ENCODE assay signal across 9 mouse cellular contexts in the genomic region with DNA sequence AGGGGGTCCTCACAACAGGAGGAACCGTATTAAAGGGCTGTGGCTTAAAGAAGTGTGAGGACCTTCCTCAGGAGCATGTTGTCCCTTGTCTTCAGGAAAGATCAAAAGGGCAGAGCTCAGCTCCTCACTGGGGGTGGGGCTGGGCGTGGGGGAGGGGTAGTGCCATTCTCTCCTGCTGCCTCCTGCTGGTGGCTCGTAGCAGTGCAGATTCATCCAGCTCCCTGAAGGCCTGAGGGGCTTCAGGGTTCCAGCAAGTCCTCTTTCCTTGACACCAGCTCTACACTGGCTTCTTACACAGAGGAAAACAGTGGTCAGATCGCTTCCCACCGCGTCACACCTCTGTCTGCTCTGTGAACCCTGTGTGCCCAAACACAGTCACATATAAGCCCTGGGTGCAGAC. TPM values are rescaled to one million over a fixed set of nuclear protein-coding genes. Genes with fewer than 3 reads are reported as not detected.
DNase-seq lines count a peak whose midpoint lies in the region; ATAC-seq and TF ChIP-seq lines count a peak whose summit lies in the region.
"Had no signal": no experiment of that assay in that cellular context is flagged by ENCODE, and none has a peak within 500 bp of the region (broad histone marks: within the 10 kb centered on the region; RNA-seq: fewer than 3 reads in every experiment).

No protein-coding gene starts in this region.

- H3K36me3 ChIP-seq in forebrain, embryonic 11.5 days (ENCODE audit: control insufficient read depth, insufficient read depth, low read length), result no peaks in the 10 kb centered on the region
- no peaks in the 10 kb centered on the region for H3K36me3 ChIP-seq in forebrain, embryonic 13.5 days (ENCODE audit: poor library complexity, severe bottlenecking)

- no peak for ATAC-seq in forebrain, embryonic 11.5 days (replicated peaks; ENCODE audit: low FRiP score)
- no peak for ATAC-seq in forebrain, embryonic 13.5 days

- H3K4me2 ChIP-seq in forebrain, embryonic 11.5 days (ENCODE audit: low read depth, low read length, severe bottlenecking), result no peak overlapping the region
- H3K4me2 ChIP-seq in forebrain, embryonic 13.5 days, result no peak overlapping the region

- intact Hi-C loops in left cerebral cortex, postnatal 25 days (cut with DNase I), result loop anchor here (1.0 kb wide), 1 partner anchor 125 kb away; no protein-coding TSS in a partner anchor

- 30% methylated on average over 6 of the region's 6 CpGs for WGBS in forebrain, embryonic 11.5 days
- 30% methylated on average over 6 of the region's 6 CpGs for WGBS in forebrain, embryonic 13.5 days
- WGBS in lung, adult 2 months, result 43% methylated on average over 6 of the region's 6 CpGs

- H3K27me3 ChIP-seq in forebrain, embryonic 11.5 days (ENCODE audit: control insufficient read depth, insufficient read depth, low read length), result no peaks in the 10 kb centered on the region
- no peaks in the 10 kb centered on the region for H3K27me3 ChIP-seq in forebrain, embryonic 13.5 days

- H3K4me1 ChIP-seq in forebrain, embryonic 11.5 days (replicated peaks; ENCODE audit: control insufficient read depth, insufficient read depth, low read length), result no peaks in the 10 kb centered on the region
- no peaks in the 10 kb centered on the region for H3K4me1 ChIP-seq in forebrain, embryonic 13.5 days
- no peaks in the 10 kb centered on the region for H3K4me1 ChIP-seq in lung, adult 2 months (ENCODE audit: control insufficient read depth, insufficient read depth, low read length)
- H3K4me1 ChIP-seq: megakaryocyte, embryonic 14.5 days had no signal

- DNase-seq in forebrain, embryonic 11.5 days (ENCODE audit: low spot score), result peak; percentile 68
- no peak for DNase-seq in lung, adult 2 months
- no peak for DNase-seq in lung, adult 18-20 months
- DNase-seq in embryo, embryonic 11 days, result peak; percentile 31
- peak; percentile 37 for DNase-seq in retina, postnatal 1 day
- no peak for DNase-seq in MN1 (ENCODE audit: low spot score)
- no peak for DNase-seq in left cerebral cortex, postnatal 25 days (ENCODE audit: low spot score in 2 of 2)

- TF ChIP-seq POLR2A in lung, adult 2 months (IDR thresholded peaks at IDR 0.05; ENCODE audit: borderline replicate concordance, extremely low read depth, low read depth, low read length), result no peak

- H3K27ac ChIP-seq in forebrain, embryonic 11.5 days (ENCODE audit: low read depth, low read length), result no peak overlapping the region
- no peak overlapping the region for H3K27ac ChIP-seq in forebrain, embryonic 13.5 days

- no peak overlapping the region for H3K9ac ChIP-seq in forebrain, embryonic 11.5 days (ENCODE audit: low read length)
- no peak overlapping the region for H3K9ac ChIP-seq in forebrain, embryonic 13.5 days

- H3K9me3 ChIP-seq in forebrain, embryonic 11.5 days (ENCODE audit: control insufficient read depth, low read length), result no peaks in the 10 kb centered on the region
- H3K9me3 ChIP-seq in forebrain, embryonic 13.5 days (replicated peaks), result no peaks in the 10 kb centered on the region

- no peak overlapping the region for H3K4me3 ChIP-seq in forebrain, embryonic 11.5 days (ENCODE audit: low read depth, low read length)
- H3K4me3 ChIP-seq in forebrain, embryonic 13.5 days, result no peak overlapping the region
- no peak overlapping the region for H3K4me3 ChIP-seq in lung, adult 2 months (replicated peaks; ENCODE audit: extremely low read depth, low read depth, low read length)
- H3K4me3 ChIP-seq: megakaryocyte, embryonic 14.5 days had no signal

- peak; percentile 63 for TF ChIP-seq CTCF in lung, adult 2 months (IDR thresholded peaks at IDR 0.05; ENCODE audit: insufficient read depth, low read length)

RNA-seq across cellular contexts. Expression of gene Ttc38, which starts 8.9 kb away (rescaled TPM):
- polyA plus RNA-seq in forebrain, embryonic 11.5 days (2014; fragmentation: Nextera tagmentation; extraction: Ambion mirVana), result 2.5 and 2.8 TPM in 2 replicates
- 2.9 and 3.4 TPM in 2 replicates for polyA plus RNA-seq in forebrain, embryonic 13.5 days (2015; fragmentation: Nextera tagmentation; extraction: Ambion mirVana)
- 8.7 and 13.0 TPM in 2 replicates for polyA plus RNA-seq in lung, adult 2 months (2012; rRNA removed)
- total RNA-seq in left cerebral cortex, postnatal 25 days (2021), result 1 to 10 TPM; 4.0 to 7.1 TPM

RNA-seq across cellular contexts. Expression of gene Gtse1, which starts 18.6 kb away (rescaled TPM):
- 60.8 and 62.7 TPM in 2 replicates for polyA plus RNA-seq in forebrain, embryonic 11.5 days (2014; fragmentation: Nextera tagmentation; extraction: Ambion mirVana)
- 31.0 and 31.4 TPM in 2 replicates for polyA plus RNA-seq in forebrain, embryonic 13.5 days (2015; fragmentation: Nextera tagmentation; extraction: Ambion mirVana)
- polyA plus RNA-seq in lung, adult 2 months (2012; rRNA removed), result 1.0 and 2.0 TPM in 2 replicates
- under 1 TPM; 0.50 to 0.82 TPM for total RNA-seq in left cerebral cortex, postnatal 25 days (2021)

RNA-seq across cellular contexts. Expression of gene Pkdrej, which starts 19.4 kb away (rescaled TPM):
- 0.05 TPM in 1 of 2 replicates, not detected in the other for polyA plus RNA-seq in forebrain, embryonic 11.5 days (2014; fragmentation: Nextera tagmentation; extraction: Ambion mirVana)
- not detected in 2 replicates for polyA plus RNA-seq in forebrain, embryonic 13.5 days (2015; fragmentation: Nextera tagmentation; extraction: Ambion mirVana)
- polyA plus RNA-seq in lung, adult 2 months (2012; rRNA removed), result 0.25 and 0.44 TPM in 2 replicates
- total RNA-seq in left cerebral cortex, postnatal 25 days (2021), result under 1 TPM; 0.69 to 0.92 TPM

RNA-seq across cellular contexts. Expression of gene Cdpf1, which starts 29.5 kb away (rescaled TPM):
- polyA plus RNA-seq in forebrain, embryonic 11.5 days (2014; fragmentation: Nextera tagmentation; extraction: Ambion mirVana), result 20.6 and 20.7 TPM in 2 replicates
- 17.8 and 18.7 TPM in 2 replicates for polyA plus RNA-seq in forebrain, embryonic 13.5 days (2015; fragmentation: Nextera tagmentation; extraction: Ambion mirVana)
- polyA plus RNA-seq in lung, adult 2 months (2012; rRNA removed), result 39.0 and 43.0 TPM in 2 replicates
- 10 to 100 TPM; 21.4 to 22.6 TPM for total RNA-seq in left cerebral cortex, postnatal 25 days (2021)

RNA-seq across cellular contexts. Expression of gene Trmu, which starts 38.1 kb away (rescaled TPM):
- 35.7 and 38.6 TPM in 2 replicates for polyA plus RNA-seq in forebrain, embryonic 11.5 days (2014; fragmentation: Nextera tagmentation; extraction: Ambion mirVana)
- polyA plus RNA-seq in forebrain, embryonic 13.5 days (2015; fragmentation: Nextera tagmentation; extraction: Ambion mirVana), result 45.2 and 53.2 TPM in 2 replicates
- polyA plus RNA-seq in lung, adult 2 months (2012; rRNA removed), result 32.6 and 43.9 TPM in 2 replicates
- total RNA-seq in left cerebral cortex, postnatal 25 days (2021), result 10 to 100 TPM; 25.3 to 29.3 TPM

Comparison
In these comparisons a context has a peak if more than half of its experiments do, and no peak if none do; other contexts are left out.
1. DNase-seq: peak in forebrain, embryonic 11.5 days (single experiment), embryo, embryonic 11 days (single experiment) and retina, postnatal 1 day (single experiment); none in lung, adult 2 months (single experiment), lung, adult 18-20 months (0 of 2), MN1 (single experiment) and left cerebral cortex, postnatal 25 days (0 of 2).
2. RNA of gene Gtse1, which starts 18.6 kb away (polyA plus RNA-seq): 60.8 to 62.7 TPM in forebrain, embryonic 11.5 days and 31.0 to 31.4 TPM in forebrain, embryonic 13.5 days; 1.0 to 2.0 TPM in lung, adult 2 months; every median in the first group is over 10 times any median in the second.